Mouse (Mus musculus): ENCODE measurements around the gene Heatr9. TPM values are rescaled to one million over a fixed set of nuclear protein-coding genes. Genes with fewer than 3 reads are reported as not detected.

Gene Heatr9
- polyA plus RNA-seq, 1 experiment from 2014 or later: not detected

DNA sequence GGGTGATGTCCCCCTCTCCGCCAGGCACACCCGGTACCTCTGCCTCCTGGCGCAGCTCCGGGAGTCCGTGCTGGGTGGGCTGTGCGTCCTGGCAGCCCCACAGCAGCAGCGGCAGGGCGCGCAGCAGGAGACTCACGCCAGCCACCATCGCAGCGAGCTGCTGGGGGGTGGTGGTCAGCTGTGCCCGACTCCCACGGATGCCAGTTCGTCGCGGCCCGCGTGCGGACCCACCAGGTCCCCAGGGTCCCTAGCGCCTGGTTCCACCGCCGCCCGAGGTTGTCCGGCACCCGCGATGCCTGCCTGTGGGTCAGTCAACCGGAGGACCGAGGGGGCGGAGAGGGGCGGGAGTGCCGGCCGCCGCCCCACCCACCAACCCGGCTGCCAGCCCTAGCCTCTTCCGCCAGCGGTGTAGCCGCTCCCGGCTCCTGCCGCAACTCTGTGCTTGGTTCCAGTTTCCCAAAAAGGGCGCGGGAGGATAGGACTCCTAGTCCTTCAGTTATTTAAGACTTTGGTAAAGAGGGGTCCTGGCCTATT, 59.2 kb downstream of the Heatr9 start, which contains the start of gene Mmp28:
Gene Mmp28, minus strand, starts transcription at position 361 of the 534 bp plus-strand sequence.
- H3K36me3 ChIP-seq (replicated peaks; ENCODE audit: control insufficient read depth, insufficient read depth): no peaks in the 10 kb centered on the region
- ATAC-seq (ENCODE audit: low FRiP score): peak; percentile 53; the same call in 1 of the 2 replicates
- WGBS: under 1% methylated on average over 37 of the region's 42 CpGs
- no peaks in the 10 kb centered on the region for H3K9me3 ChIP-seq (ENCODE audit: control insufficient read depth, low read length)
- peak within 1 kb of the TSS; percentile 73 for H3K9ac ChIP-seq
- H3K4me3 ChIP-seq (replicated peaks; ENCODE audit: low read length): peak within 1 kb of the TSS; percentile 62
- no peak within 1 kb of the TSS for H3K27ac ChIP-seq
- peaks cover 46% of the 10 kb centered on the region for H3K27me3 ChIP-seq (ENCODE audit: control insufficient read depth, insufficient read depth, low read length)
- H3K4me1 ChIP-seq (replicated peaks; ENCODE audit: control insufficient read depth, insufficient read depth, low read length): no peaks in the 10 kb centered on the region; the same call in none of the 2 replicates
- peak within 1 kb of the TSS; percentile 97 for H3K4me2 ChIP-seq (replicated peaks)
- DNase-seq (ENCODE audit: low spot score): no peak

Other genes starting within 250 kb of the Heatr9 start
- gene Slfn14, start 235.4 kb downstream of the Heatr9 start, polyA plus RNA-seq (2014; fragmentation: Nextera tagmentation; extraction: Ambion mirVana): 0.05 TPM in 1 of 2 replicates, not detected in the other
- gene Ap2b1, start 223.2 kb downstream of the Heatr9 start, polyA plus RNA-seq (2014; fragmentation: Nextera tagmentation; extraction: Ambion mirVana): 154 and 180 TPM in 2 replicates
- gene Pex12, start 219.6 kb downstream of the Heatr9 start, polyA plus RNA-seq (2014; fragmentation: Nextera tagmentation; extraction: Ambion mirVana): 14.9 and 15.1 TPM in 2 replicates
- gene Rasl10b, start 113.0 kb downstream of the Heatr9 start, polyA plus RNA-seq (2014; fragmentation: Nextera tagmentation; extraction: Ambion mirVana): 27.1 and 28.6 TPM in 2 replicates
- 0.97 and 1.5 TPM in 2 replicates for gene Gas2l2, start 92.7 kb downstream of the Heatr9 start, polyA plus RNA-seq (2014; fragmentation: Nextera tagmentation; extraction: Ambion mirVana)
- 0.39 and 0.60 TPM in 2 replicates for gene 1700020L24Rik, start 84.5 kb downstream of the Heatr9 start, polyA plus RNA-seq (2014; fragmentation: Nextera tagmentation; extraction: Ambion mirVana)
- gene Mmp28, start 59.1 kb downstream of the Heatr9 start, polyA plus RNA-seq (2014; fragmentation: Nextera tagmentation; extraction: Ambion mirVana): 3.9 and 4.2 TPM in 2 replicates
- gene Taf15, start 49.1 kb downstream of the Heatr9 start, polyA plus RNA-seq (2014; fragmentation: Nextera tagmentation; extraction: Ambion mirVana): 9.4 and 11.3 TPM in 2 replicates
- gene Ccl5, start 8.3 kb upstream of the Heatr9 start, polyA plus RNA-seq (2014; fragmentation: Nextera tagmentation; extraction: Ambion mirVana): not detected in 2 replicates
- gene Ccl9, start 56.5 kb upstream of the Heatr9 start, polyA plus RNA-seq (2014; fragmentation: Nextera tagmentation; extraction: Ambion mirVana): 2.1 and 2.9 TPM in 2 replicates
- 2.5 and 3.1 TPM in 2 replicates for gene Ccl6, start 70.9 kb upstream of the Heatr9 start, polyA plus RNA-seq (2014; fragmentation: Nextera tagmentation; extraction: Ambion mirVana)
- gene Rpl9-ps1, start 123.4 kb upstream of the Heatr9 start, polyA plus RNA-seq (2014; fragmentation: Nextera tagmentation; extraction: Ambion mirVana): not detected in 2 replicates
- gene Ccl3, start 127.2 kb upstream of the Heatr9 start, polyA plus RNA-seq (2014; fragmentation: Nextera tagmentation; extraction: Ambion mirVana): 1.5 and 1.9 TPM in 2 replicates
- 0.43 TPM in 1 of 2 replicates, not detected in the other for gene Ccl4, start 140.4 kb upstream of the Heatr9 start, polyA plus RNA-seq (2014; fragmentation: Nextera tagmentation; extraction: Ambion mirVana)
- gene Wfdc17, start 181.8 kb upstream of the Heatr9 start, polyA plus RNA-seq (2014; fragmentation: Nextera tagmentation; extraction: Ambion mirVana): 0.73 and 1.4 TPM in 2 replicates
- gene Wfdc18, start 186.8 kb upstream of the Heatr9 start, polyA plus RNA-seq (2014; fragmentation: Nextera tagmentation; extraction: Ambion mirVana): not detected in 2 replicates
- not detected in 2 replicates for gene Wfdc21, start 224.8 kb upstream of the Heatr9 start, polyA plus RNA-seq (2014; fragmentation: Nextera tagmentation; extraction: Ambion mirVana)
- gene Heatr6, start 231.5 kb upstream of the Heatr9 start, polyA plus RNA-seq (2014; fragmentation: Nextera tagmentation; extraction: Ambion mirVana): 29.1 and 33.3 TPM in 2 replicates

All from hindbrain, embryonic 14.5 days (tissue).